Mouse (Mus musculus) lung, postnatal 4 days (tissue): Measurements from ENCODE around the gene Tram1l1.
A peak's percentile ranks its signal among the peaks of the same experiment; 100 is the strongest.
"Not testable (repeated sequence)": the region's sequence is repeated elsewhere in the genome, so short reads cannot be mapped to it uniquely, and the experiment has no call there.

ENCODE experiments used
- DNase-seq, 2 experiments: peaks; one replicate each; pipeline ENCODE4 v3.0.0; 2021

Gene Tram1l1

GRCm38 (mm10) chr3:124320821-124321576 lies at the start of gene Tram1l1:
TSS of gene Tram1l1 (plus strand) at chr3:124320855.
- peak; percentile 44 to 68 for DNase-seq

- no peak for DNase-seq
Measured at GRCm38 (mm10) chr3:124271229-124271628, 49.4 kb upstream of the Tram1l1 start.

- DNase-seq, result no peak
Measured at GRCm38 (mm10) chr3:124271668-124272067, 49.0 kb upstream of the Tram1l1 start.

GRCm38 (mm10) chr3:124272465-124273089 lies 48.1 kb upstream of the Tram1l1 start:
- DNase-seq, result no peak

- peak in 1 of 2 experiments; percentile 19 for DNase-seq
Measured at GRCm38 (mm10) chr3:124274928-124275609, 45.6 kb upstream of the Tram1l1 start.

- DNase-seq, result not testable (repeated sequence)
Measured at GRCm38 (mm10) chr3:124288936-124289335, 31.7 kb upstream of the Tram1l1 start.

GRCm38 (mm10) chr3:124319254-124319653 lies 1.4 kb upstream of the Tram1l1 start:
- DNase-seq, result no peak

GRCm38 (mm10) chr3:124320398-124320797 lies 257 bp upstream of the Tram1l1 start:
- no peak for DNase-seq

GRCm38 (mm10) chr3:124346445-124346844 lies 25.8 kb downstream of the Tram1l1 start:
- no peak for DNase-seq

- no peak for DNase-seq
Measured at GRCm38 (mm10) chr3:124357533-124357932, 36.9 kb downstream of the Tram1l1 start.

GRCm38 (mm10) chr3:124372031-124372430 lies 51.4 kb downstream of the Tram1l1 start:
- DNase-seq, result no peak
